Comparison of ENCODE assay signal across 21 mouse cellular contexts in genomic region chr15:80038110-80038391, GRCm38 (mm10). TPM values are rescaled to one million over a fixed set of nuclear protein-coding genes. Genes with fewer than 3 reads are reported as not detected.
DNase-seq lines count a peak whose midpoint lies in the region; ATAC-seq and TF ChIP-seq lines count a peak whose summit lies in the region.
"Had no signal": no experiment of that assay in that cellular context is flagged by ENCODE, and none has a peak within 500 bp of the region (broad histone marks: within the 10 kb centered on the region; RNA-seq: fewer than 3 reads in every experiment).

No protein-coding gene starts in this region.

- WGBS in heart, adult 2 months, result 100% methylated on average over 2 of the region's 2 CpGs
- WGBS in heart, postnatal 0 days, result 83% methylated on average over 2 of the region's 2 CpGs

- no peaks in the 10 kb centered on the region for H3K27me3 ChIP-seq in heart, adult 2 months (ENCODE audit: control insufficient read depth, insufficient read depth, low read length)
- H3K27me3 ChIP-seq in heart, postnatal 0 days (ENCODE audit: control insufficient read depth, insufficient read depth, low read length), result no peaks in the 10 kb centered on the region
- peaks cover 42% of the 10 kb centered on the region for H3K27me3 ChIP-seq in CH12.LX (replicated peaks)
- no peaks in the 10 kb centered on the region for H3K27me3 ChIP-seq in splenic B cell, adult 2 months (ENCODE audit: control insufficient read depth, insufficient read depth, low read length, poor library complexity, severe bottlenecking)
- H3K27me3 ChIP-seq: embryonic facial prominence, embryonic 15.5 days; forebrain, embryonic 15.5 days; hindbrain, embryonic 13.5 days had no signal

- no peak overlapping the region for H3K4me2 ChIP-seq in heart, postnatal 0 days (ENCODE audit: low read depth, low read length)
- H3K4me2 ChIP-seq in CH12.LX (ENCODE audit: insufficient read depth, low read depth, poor library complexity, severe bottlenecking), result 0 out of 2 replicates have a peak overlapping the region, but pooled peaks have one; percentile 2
- H3K4me2 ChIP-seq: embryonic facial prominence, embryonic 15.5 days; forebrain, embryonic 15.5 days; hindbrain, embryonic 13.5 days had no signal

- no peak for ATAC-seq in heart, postnatal 0 days (ENCODE audit: insufficient read depth, low read depth)
- no peak for ATAC-seq in cerebellum, adult (ENCODE audit: insufficient number of reproducible peaks, low FRiP score, low TSS enrichment)
- ATAC-seq: forebrain, embryonic 15.5 days; hindbrain, postnatal 0 days had no signal

- dilution Hi-C loops in CH12.LX (cut with MboI; ENCODE audit: extremely low pct_ligation_motif_present, extremely low pct_unique_long_range_greater_than_20kb, low sequenced_read_pairs), result no loop called here

- intact Hi-C loops in heart, adult 2 months (cut with DNase I), result no loop called here

- H3K4me3 ChIP-seq in heart, adult 2 months, result no peak overlapping the region
- no peak overlapping the region for H3K4me3 ChIP-seq in heart, postnatal 0 days (ENCODE audit: low read depth, low read length)
- no peak overlapping the region for H3K4me3 ChIP-seq in CH12.LX (replicated peaks in 1 of 3; ENCODE audit: low read depth in 2 of 3, low read length in 2 of 3, poor library complexity in 1 of 3)
- H3K4me3 ChIP-seq: embryonic facial prominence, embryonic 15.5 days; erythroblast, embryonic 14.5 days; forebrain, embryonic 10.5 days; forebrain, embryonic 15.5 days; hindbrain, embryonic 13.5 days had no signal

- TF ChIP-seq RAD21 in CH12.LX (IDR thresholded peaks at IDR 0.05; ENCODE audit: low read depth, low read length), result no peak; the same call in 1 of the 2 replicates

- DNase-seq in heart, adult 2 months, result no peak
- no peak for DNase-seq in heart, adult 9 months (ENCODE audit: low spot score in 2 of 2)
- no peak for DNase-seq in heart, postnatal 0 days (ENCODE audit: low spot score)
- DNase-seq in heart, adult 8-10 months (ENCODE audit: low spot score), result no peak
- peak; percentile 86 for DNase-seq in CH12.LX (ENCODE audit: extremely low read depth)
- DNase-seq in splenic B cell, adult 2 months (ENCODE audit: low read depth, low spot score), result peak; percentile 52
- DNase-seq: adrenal gland, adult 2 months; adrenal gland, postnatal 25 days; cerebellum, adult 11 months; cerebellum, adult 8-10 months; cerebellum, postnatal 14 days; embryo, embryonic 11 days; gastrocnemius, postnatal 36 days; heart, adult 11 months had no signal

- H3K4me1 ChIP-seq in heart, adult 2 months (ENCODE audit: control insufficient read depth, insufficient read depth, low read length), result peaks cover 2% of the 10 kb centered on the region; the same call in 1 of the 2 replicates
- H3K4me1 ChIP-seq in heart, postnatal 0 days (ENCODE audit: control insufficient read depth, insufficient read depth), result no peaks in the 10 kb centered on the region
- peaks cover 28 to 42% of the 10 kb centered on the region in 2 experiments for H3K4me1 ChIP-seq in CH12.LX (ENCODE audit: control insufficient read depth in 1 of 2, insufficient read depth in 2 of 2)
- H3K4me1 ChIP-seq: embryonic facial prominence, embryonic 15.5 days; forebrain, embryonic 15.5 days; hindbrain, embryonic 13.5 days had no signal

- H3K9me3 ChIP-seq in heart, postnatal 0 days (replicated peaks; ENCODE audit: control insufficient read depth, low read length), result no peaks in the 10 kb centered on the region
- peaks cover 19% of the 10 kb centered on the region for H3K9me3 ChIP-seq in CH12.LX (replicated peaks; ENCODE audit: low read length)
- H3K9me3 ChIP-seq: forebrain, embryonic 10.5 days; forebrain, embryonic 15.5 days; hindbrain, embryonic 13.5 days had no signal

- peak overlapping the region; percentile 43; the same call in 1 of the 2 replicates for H3K27ac ChIP-seq in heart, adult 2 months
- H3K27ac ChIP-seq in heart, postnatal 0 days (ENCODE audit: low read depth), result peak overlapping the region; percentile 61
- no peak overlapping the region for H3K27ac ChIP-seq in CH12.LX (ENCODE audit: insufficient read depth, low read depth)
- H3K27ac ChIP-seq: embryonic facial prominence, embryonic 15.5 days; forebrain, embryonic 10.5 days; forebrain, embryonic 15.5 days; hindbrain, embryonic 13.5 days; hindbrain, postnatal 0 days had no signal

- TF ChIP-seq CTCF in heart, adult 2 months (IDR thresholded peaks at IDR 0.05), result no peak
- no peak for TF ChIP-seq CTCF in heart, postnatal 0 days (IDR thresholded peaks at IDR 0.05; ENCODE audit: low read depth)
- no peak for TF ChIP-seq CTCF in CH12.LX (conservative IDR thresholded peaks at IDR 0.05 in 1 of 2, IDR thresholded peaks at IDR 0.05 in 1 of 2; ENCODE audit: low read depth in 2 of 2, low read length in 2 of 2)

- no peaks in the 10 kb centered on the region for H3K36me3 ChIP-seq in heart, adult 2 months (ENCODE audit: control insufficient read depth, insufficient read depth, low read length)
- no peaks in the 10 kb centered on the region for H3K36me3 ChIP-seq in heart, postnatal 0 days (replicated peaks; ENCODE audit: control insufficient read depth, insufficient read depth, low read length)
- H3K36me3 ChIP-seq in CH12.LX (replicated peaks in 1 of 2; ENCODE audit: control insufficient read depth in 1 of 2, insufficient read depth in 1 of 2, low read length in 1 of 2), result no peaks in the 10 kb centered on the region
- H3K36me3 ChIP-seq in splenic B cell, adult 2 months (ENCODE audit: control insufficient read depth, insufficient read depth, low read length, poor library complexity, severe bottlenecking), result no peaks in the 10 kb centered on the region
- H3K36me3 ChIP-seq: embryonic facial prominence, embryonic 15.5 days; forebrain, embryonic 10.5 days; forebrain, embryonic 15.5 days; hindbrain, embryonic 13.5 days had no signal

- in situ Hi-C loops in CH12.LX (cut with MboI; ENCODE audit: low pct_ligation_motif_present, low pct_unique_long_range_greater_than_20kb, low sequenced_read_pairs), result no loop called here

- no peak for TF ChIP-seq EP300 in heart, adult 2 months (IDR thresholded peaks at IDR 0.05; ENCODE audit: insufficient read depth, low read depth, low read length)
- TF ChIP-seq EP300 in heart, postnatal 0 days (IDR thresholded peaks at IDR 0.05; ENCODE audit: low read depth), result no peak
- TF ChIP-seq EP300 in CH12.LX (IDR thresholded peaks at IDR 0.05; ENCODE audit: low read length), result peak; percentile 83

- TF ChIP-seq POLR2A in heart, adult 2 months (IDR thresholded peaks at IDR 0.05; ENCODE audit: insufficient read depth, low read depth, low read length), result no peak
- TF ChIP-seq POLR2A in CH12.LX (IDR thresholded peaks at IDR 0.05; ENCODE audit: low read depth, low read length), result no peak

- H3K79me2 ChIP-seq in heart, adult 2 months (replicated peaks; ENCODE audit: control insufficient read depth, insufficient read depth, low read length), result no peaks in the 10 kb centered on the region
- H3K79me2 ChIP-seq in CH12.LX (replicated peaks; ENCODE audit: control insufficient read depth, extremely low read depth, insufficient read depth, poor library complexity, severe bottlenecking), result no peaks in the 10 kb centered on the region

- no peak overlapping the region for H3K9ac ChIP-seq in heart, adult 2 months (ENCODE audit: low read depth, low read length)
- no peak overlapping the region for H3K9ac ChIP-seq in heart, postnatal 0 days (replicated peaks; ENCODE audit: low read depth, low read length)
- no peak overlapping the region for H3K9ac ChIP-seq in CH12.LX (ENCODE audit: insufficient read depth, low read depth)
- H3K9ac ChIP-seq: embryonic facial prominence, embryonic 15.5 days; forebrain, embryonic 15.5 days; hindbrain, embryonic 13.5 days had no signal

TF ChIP-seq in CH12.LX, 34 proteins besides CTCF, POLR2A, EP300 and RAD21 (continues in another document):
- TF ChIP-seq CHD2 (IDR thresholded peaks at IDR 0.05; ENCODE audit: low read length) (no peak), IRF4 (IDR thresholded peaks at IDR 0.05; ENCODE audit: low read depth, low read length) (no peak; the same call in 1 of the 2 replicates), SMC3 (IDR thresholded peaks at IDR 0.05; ENCODE audit: low read depth, low read length) (no peak), USF2 (conservative IDR thresholded peaks at IDR 0.05; ENCODE audit: low read depth, low read length) (no peak), MXI1 (IDR thresholded peaks at IDR 0.05; ENCODE audit: low read depth, low read length) (no peak), JUND (conservative IDR thresholded peaks at IDR 0.05; ENCODE audit: low read depth, low read length) (no peak), ZMIZ1 (IDR thresholded peaks at IDR 0.05; ENCODE audit: low read depth, low read length) (no peak), SIN3A (IDR thresholded peaks at IDR 0.05; ENCODE audit: low read length) (no peak), POLR2AphosphoS2 (IDR thresholded peaks at IDR 0.05; ENCODE audit: low read depth, low read length) (no peak), PAX5 (IDR thresholded peaks at IDR 0.05; ENCODE audit: low read length) (no peak)

RNA-seq across cellular contexts. Expression of gene Pdgfb, which starts 23.3 kb away (rescaled TPM):
- total RNA-seq in heart, adult 2 months (2021), result 10 to 100 TPM; 27.1 to 27.3 TPM
- polyA plus RNA-seq in heart, adult 2 months (2012; rRNA removed), result 32.6 and 45.1 TPM in 2 replicates
- 32.2 and 33.7 TPM in 2 replicates for total RNA-seq in heart, postnatal 0 days (2014; rRNA removed; ENCODE audit: low replicate concordance)
- 3.3 and 3.5 TPM in 2 replicates for polyA plus RNA-seq in heart, postnatal 0 days (2015; fragmentation: Nextera tagmentation; extraction: Ambion mirVana)
- total RNA-seq in heart, adult 8-10 months (2022), result 10 to 100 TPM; 20.2 to 34.2 (median 28.5) TPM
- total RNA-seq in CH12.LX (2012; rRNA removed) (not detected in 2 replicates), CH12.LX (2014; rRNA removed) (not detected in 2 replicates)
- polyA plus RNA-seq in CH12.LX (2012; ENCODE audit: insufficient read length, low read depth), result not detected in 2 replicates

RNA-seq across cellular contexts. Expression of gene Syngr1, which starts 53.1 kb away (rescaled TPM):
- 10 to 100 TPM; 69.6 to 95.0 TPM for total RNA-seq in heart, adult 2 months (2021)
- polyA plus RNA-seq in heart, adult 2 months (2012; rRNA removed), result 247 and 250 TPM in 2 replicates
- 104 and 144 TPM in 2 replicates for total RNA-seq in heart, postnatal 0 days (2014; rRNA removed; ENCODE audit: low replicate concordance)
- polyA plus RNA-seq in heart, postnatal 0 days (2015; fragmentation: Nextera tagmentation; extraction: Ambion mirVana), result 140 and 150 TPM in 2 replicates
- total RNA-seq in heart, adult 8-10 months (2022), result 100 to 1,000 TPM in 2 of 4 experiments, 10 to 100 TPM in 2; 91.7 to 111 (median 98.9) TPM
- total RNA-seq in CH12.LX (2012; rRNA removed) (10.7 and 14.8 TPM in 2 replicates), CH12.LX (2014; rRNA removed) (6.0 and 9.7 TPM in 2 replicates)
- 7.0 and 11.3 TPM in 2 replicates for polyA plus RNA-seq in CH12.LX (2012; ENCODE audit: insufficient read length, low read depth)

RNA-seq across cellular contexts. Expression of gene Rpl3, which starts 53.6 kb away (rescaled TPM):
- total RNA-seq in heart, adult 2 months (2021), result 100 to 1,000 TPM; 137 to 150 TPM
- 201 and 230 TPM in 2 replicates for polyA plus RNA-seq in heart, adult 2 months (2012; rRNA removed)
- total RNA-seq in heart, postnatal 0 days (2014; rRNA removed; ENCODE audit: low replicate concordance), result 763 and 766 TPM in 2 replicates
- 480 and 487 TPM in 2 replicates for polyA plus RNA-seq in heart, postnatal 0 days (2015; fragmentation: Nextera tagmentation; extraction: Ambion mirVana)
- total RNA-seq in heart, adult 8-10 months (2022), result 100 to 1,000 TPM; 125 to 157 (median 135) TPM
- 3,351 and 3,819 TPM in 2 replicates for total RNA-seq in CH12.LX (2012; rRNA removed)
- 2,106 and 2,198 TPM in 2 replicates for total RNA-seq in CH12.LX (2014; rRNA removed)
- polyA plus RNA-seq in CH12.LX (2012; ENCODE audit: insufficient read length, low read depth), result 2,552 and 2,592 TPM in 2 replicates

Comparison
In these comparisons a context has a peak if more than half of its experiments do, and no peak if none do; other contexts are left out.
1. DNase-seq: peak in CH12.LX (single experiment) and splenic B cell, adult 2 months (single experiment); none in heart, adult 2 months (0 of 2), heart, adult 9 months (0 of 2), heart, postnatal 0 days (single experiment) and heart, adult 8-10 months (single experiment).
2. RNA of gene Pdgfb, which starts 23.3 kb away (total RNA-seq): 32.2 to 33.7 TPM in heart, postnatal 0 days, 20.2 to 34.2 TPM in heart, adult 8-10 months and 27.1 to 27.3 TPM in heart, adult 2 months; not detected in CH12.LX; every median in the first group is over 10 times any median in the second.